Mouse (Mus musculus): ENCODE data around the gene Itgb1bp1. TPM values are rescaled to one million over a fixed set of nuclear protein-coding genes. Genes with fewer than 3 reads are reported as not detected.

Itgb1bp1 gene
- polyA plus RNA-seq, 1 experiment = 34.9 TPM

- no peak overlapping the region for H3K4me3 ChIP-seq (ENCODE audit: insufficient read depth, low read length)
- H3K4me1 ChIP-seq (ENCODE audit: control insufficient read depth, insufficient read depth, low read length) = peaks cover 5% of the 10 kb centered on the region; the same call in 1 of the 2 replicates
- TF ChIP-seq POLR2A (IDR thresholded peaks at IDR 0.05; ENCODE audit: extremely low read depth, insufficient read depth, low read length) (no peak), CTCF (IDR thresholded peaks at IDR 0.05; ENCODE audit: extremely low read depth, insufficient read depth, low read length) (no peak)
- H3K27ac ChIP-seq (ENCODE audit: insufficient read depth, low read length) = no peak overlapping the region
Measured at GRCm38 (mm10) chr12:21229076-21229918, 56.8 kb downstream of the Itgb1bp1 start.

- Histone ChIP-seq H3K27ac (ENCODE audit: insufficient read depth, low read length) (no peak overlapping the region), H3K4me3 (ENCODE audit: insufficient read depth, low read length) (no peak overlapping the region)
- TF ChIP-seq CTCF (IDR thresholded peaks at IDR 0.05; ENCODE audit: extremely low read depth, insufficient read depth, low read length) (no peak), POLR2A (IDR thresholded peaks at IDR 0.05; ENCODE audit: extremely low read depth, insufficient read depth, low read length) (no peak)
Measured at GRCm38 (mm10) chr12:21228650-21229049, 57.4 kb downstream of the Itgb1bp1 start.

GRCm38 (mm10) chr12:21227076-21227980 is 58.8 kb downstream of the Itgb1bp1 start:
- Histone ChIP-seq H3K4me3 (ENCODE audit: insufficient read depth, low read length) (no peak overlapping the region), H3K27ac (ENCODE audit: insufficient read depth, low read length) (no peak overlapping the region), H3K4me1 (ENCODE audit: control insufficient read depth, insufficient read depth, low read length) (peaks cover 5% of the 10 kb centered on the region; the same call in 1 of the 2 replicates)
- TF ChIP-seq CTCF (IDR thresholded peaks at IDR 0.05; ENCODE audit: extremely low read depth, insufficient read depth, low read length) (peak; percentile 15; the same call in 1 of the 2 replicates), POLR2A (IDR thresholded peaks at IDR 0.05; ENCODE audit: extremely low read depth, insufficient read depth, low read length) (no peak)

More at GRCm38 (mm10) chr12:21228650-21229049, 57.4 kb downstream of the Itgb1bp1 start:
- H3K4me1 ChIP-seq (ENCODE audit: control insufficient read depth, insufficient read depth, low read length) = peaks cover 5% of the 10 kb centered on the region; the same call in 1 of the 2 replicates

GRCm38 (mm10) chr12:21226316-21226715 is 59.8 kb downstream of the Itgb1bp1 start:
- Histone ChIP-seq H3K4me1 (ENCODE audit: control insufficient read depth, insufficient read depth, low read length) (peaks cover 5% of the 10 kb centered on the region; the same call in 1 of the 2 replicates), H3K27ac (ENCODE audit: insufficient read depth, low read length) (no peak overlapping the region), H3K4me3 (ENCODE audit: insufficient read depth, low read length) (no peak overlapping the region)
- TF ChIP-seq CTCF (IDR thresholded peaks at IDR 0.05; ENCODE audit: extremely low read depth, insufficient read depth, low read length) (no peak), POLR2A (IDR thresholded peaks at IDR 0.05; ENCODE audit: extremely low read depth, insufficient read depth, low read length) (no peak)

- TF ChIP-seq POLR2A (IDR thresholded peaks at IDR 0.05; ENCODE audit: extremely low read depth, insufficient read depth, low read length) (no peak), CTCF (IDR thresholded peaks at IDR 0.05; ENCODE audit: extremely low read depth, insufficient read depth, low read length) (no peak)
- Histone ChIP-seq H3K27ac (ENCODE audit: insufficient read depth, low read length) (no peak overlapping the region), H3K4me3 (ENCODE audit: insufficient read depth, low read length) (no peak overlapping the region), H3K4me1 (ENCODE audit: control insufficient read depth, insufficient read depth, low read length) (peaks cover 5% of the 10 kb centered on the region; the same call in 1 of the 2 replicates)
Measured at GRCm38 (mm10) chr12:21225358-21225757, 60.7 kb downstream of the Itgb1bp1 start.

GRCm38 (mm10) chr12:21223923-21224322 is 62.2 kb downstream of the Itgb1bp1 start:
- Histone ChIP-seq H3K4me3 (ENCODE audit: insufficient read depth, low read length) (no peak overlapping the region), H3K27ac (ENCODE audit: insufficient read depth, low read length) (no peak overlapping the region), H3K4me1 (ENCODE audit: control insufficient read depth, insufficient read depth, low read length) (peaks cover 7% of the 10 kb centered on the region)
- TF ChIP-seq CTCF (IDR thresholded peaks at IDR 0.05; ENCODE audit: extremely low read depth, insufficient read depth, low read length) (no peak), POLR2A (IDR thresholded peaks at IDR 0.05; ENCODE audit: extremely low read depth, insufficient read depth, low read length) (no peak)

- H3K27ac ChIP-seq (ENCODE audit: insufficient read depth, low read length) = no peak overlapping the region
- TF ChIP-seq POLR2A (IDR thresholded peaks at IDR 0.05; ENCODE audit: extremely low read depth, insufficient read depth, low read length) (no peak), CTCF (IDR thresholded peaks at IDR 0.05; ENCODE audit: extremely low read depth, insufficient read depth, low read length) (no peak)
- H3K4me3 ChIP-seq (ENCODE audit: insufficient read depth, low read length) = no peak overlapping the region
- H3K4me1 ChIP-seq (ENCODE audit: control insufficient read depth, insufficient read depth, low read length) = peaks cover 3% of the 10 kb centered on the region
Measured at GRCm38 (mm10) chr12:21220596-21220995, 65.5 kb downstream of the Itgb1bp1 start.

- peaks cover 3% of the 10 kb centered on the region for H3K4me1 ChIP-seq (ENCODE audit: control insufficient read depth, insufficient read depth, low read length)
- TF ChIP-seq CTCF (IDR thresholded peaks at IDR 0.05; ENCODE audit: extremely low read depth, insufficient read depth, low read length) = no peak
- no peak overlapping the region for H3K4me3 ChIP-seq (ENCODE audit: insufficient read depth, low read length)
- H3K27ac ChIP-seq (ENCODE audit: insufficient read depth, low read length) = no peak overlapping the region
Measured at GRCm38 (mm10) chr12:21217776-21218444, 68.2 kb downstream of the Itgb1bp1 start.
